Mouse (Mus musculus): ENCODE data around the gene Ttn. TPM values are rescaled to one million over a fixed set of nuclear protein-coding genes. Genes with fewer than 3 reads are reported as not detected.

Gene Ttn
- polyA plus RNA-seq, 1 experiment: 24.2 TPM

DNA sequence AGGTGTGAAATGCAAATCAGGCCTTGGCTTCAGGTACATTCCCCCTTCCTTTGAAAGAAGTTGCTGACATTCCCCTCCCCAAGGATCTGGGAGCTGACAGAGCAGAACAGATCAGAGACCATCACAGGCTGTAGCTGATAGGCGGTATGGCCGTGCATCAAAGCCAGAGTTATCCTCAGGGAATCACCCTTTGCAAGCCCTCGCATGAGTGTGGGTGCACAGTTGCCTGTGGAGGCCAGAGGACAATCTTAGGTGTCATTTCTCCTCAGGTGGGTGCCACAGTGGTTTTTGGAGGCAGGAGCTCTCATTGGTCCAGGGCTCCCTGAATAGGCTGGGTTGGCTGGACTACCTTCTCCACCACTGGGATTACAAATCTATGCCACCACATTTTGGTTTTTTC, 280.2 kb downstream of the Ttn start:
- Histone ChIP-seq H3K4me3 (no peak overlapping the region), H3K79me2 (ENCODE audit: control insufficient read depth, insufficient read depth) (no peaks in the 10 kb centered on the region), H3K36me3 (ENCODE audit: control insufficient read depth, insufficient read depth) (peaks cover 47% of the 10 kb centered on the region), H3K4me2 (ENCODE audit: low read depth) (no peak overlapping the region), H3ac (ENCODE audit: control insufficient read depth, insufficient read length) (no peak overlapping the region), H3K27me3 (ENCODE audit: control insufficient read depth, insufficient read depth, insufficient read length) (no peaks in the 10 kb centered on the region)
- peak; percentile 84 for TF ChIP-seq POLR2AphosphoS2 (IDR thresholded peaks at IDR 0.05; ENCODE audit: insufficient read length, low read depth)
- peak; percentile 7 for TF ChIP-seq POLR2A (IDR thresholded peaks at IDR 0.05; ENCODE audit: insufficient read length, low read depth)
- TF ChIP-seq CEBPB (IDR thresholded peaks at IDR 0.05; ENCODE audit: insufficient read depth, poor library complexity, severe bottlenecking): no peak

GRCm38 (mm10) chr2:76695290-76695689, 287.1 kb downstream of the Ttn start:
- TF ChIP-seq REST (IDR thresholded peaks at IDR 0.05; ENCODE audit: insufficient read depth, insufficient read length) (no peak), E2F4 (IDR thresholded peaks at IDR 0.05; ENCODE audit: insufficient read depth) (no peak), TCF12 (IDR thresholded peaks at IDR 0.05; ENCODE audit: insufficient read depth, poor library complexity, severe bottlenecking) (no peak)
- H3K79me2 ChIP-seq (ENCODE audit: control insufficient read depth, insufficient read depth): no peaks in the 10 kb centered on the region
- H3K4me2 ChIP-seq (ENCODE audit: low read depth): no peak overlapping the region
- no peaks in the 10 kb centered on the region for H3K27me3 ChIP-seq (ENCODE audit: control insufficient read depth, insufficient read depth, insufficient read length)
- no peak overlapping the region for H3ac ChIP-seq (ENCODE audit: control insufficient read depth, insufficient read length)
- H3K4me3 ChIP-seq: no peak overlapping the region
- peaks cover 35% of the 10 kb centered on the region for H3K36me3 ChIP-seq (ENCODE audit: control insufficient read depth, insufficient read depth)

DNA sequence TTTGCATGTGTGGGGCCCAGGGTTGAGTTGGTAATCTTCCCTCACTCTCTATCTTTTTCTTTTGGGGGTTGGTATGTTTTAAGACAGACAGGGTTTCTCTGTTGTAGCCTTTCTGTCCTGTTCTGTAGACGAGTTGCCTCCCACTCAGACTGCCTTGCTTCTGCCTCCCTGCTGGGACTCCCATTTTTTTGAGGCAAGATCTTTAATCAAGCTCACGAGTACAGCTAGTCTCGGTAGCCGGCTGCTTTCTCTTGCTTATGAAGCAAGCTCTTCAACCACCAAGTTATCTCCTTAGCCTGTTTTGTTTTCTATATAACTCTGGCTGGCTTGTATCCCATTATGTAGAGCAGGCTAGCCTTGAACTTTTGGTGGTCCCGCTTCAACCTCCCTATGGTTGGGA, 288.6 kb downstream of the Ttn start:
- Histone ChIP-seq H3K36me3 (ENCODE audit: control insufficient read depth, insufficient read depth) (peaks cover 36% of the 10 kb centered on the region), H3K4me2 (ENCODE audit: low read depth) (no peak overlapping the region), H3ac (ENCODE audit: control insufficient read depth, insufficient read length) (no peak overlapping the region), H3K4me3 (no peak overlapping the region), H3K79me2 (ENCODE audit: control insufficient read depth, insufficient read depth) (no peaks in the 10 kb centered on the region), H3K27me3 (ENCODE audit: control insufficient read depth, insufficient read depth, insufficient read length) (no peaks in the 10 kb centered on the region)
- TF ChIP-seq MAX (IDR thresholded peaks at IDR 0.05; ENCODE audit: low read depth) (no peak), MYOG (IDR thresholded peaks at IDR 0.05; ENCODE audit: control insufficient read depth in 1 of 3, insufficient read depth in 1 of 3, insufficient read length in 2 of 3, low read depth in 2 of 3) (no peak), USF1 (IDR thresholded peaks at IDR 0.05; ENCODE audit: low read depth) (no peak), CEBPB (IDR thresholded peaks at IDR 0.05; ENCODE audit: insufficient read depth, poor library complexity, severe bottlenecking) (no peak)

- H3ac ChIP-seq (ENCODE audit: control insufficient read depth, insufficient read length): no peak overlapping the region
- no peak overlapping the region for H3K4me3 ChIP-seq
- TF ChIP-seq MYOG (IDR thresholded peaks at IDR 0.05; ENCODE audit: control insufficient read depth in 1 of 3, insufficient read depth in 1 of 3, insufficient read length in 2 of 3, low read depth in 2 of 3) (no peak), POLR2AphosphoS2 (IDR thresholded peaks at IDR 0.05; ENCODE audit: insufficient read length, low read depth) (no peak), E2F4 (IDR thresholded peaks at IDR 0.05; ENCODE audit: insufficient read depth) (no peak), MYOD1 (IDR thresholded peaks at IDR 0.05; ENCODE audit: control insufficient read depth in 1 of 3, insufficient read length in 2 of 3, low read depth in 2 of 3) (no peak), SRF (IDR thresholded peaks at IDR 0.05; ENCODE audit: control insufficient read depth, insufficient read length, low read depth) (no peak), TCF12 (IDR thresholded peaks at IDR 0.05; ENCODE audit: insufficient read depth, poor library complexity, severe bottlenecking) (no peak), POLR2A (IDR thresholded peaks at IDR 0.05; ENCODE audit: insufficient read length, low read depth) (no peak), USF1 (IDR thresholded peaks at IDR 0.05; ENCODE audit: low read depth) (no peak), MAX (IDR thresholded peaks at IDR 0.05; ENCODE audit: low read depth) (no peak), REST (IDR thresholded peaks at IDR 0.05; ENCODE audit: insufficient read depth, insufficient read length) (no peak), CEBPB (IDR thresholded peaks at IDR 0.05; ENCODE audit: insufficient read depth, poor library complexity, severe bottlenecking) (no peak), TCF3 (IDR thresholded peaks at IDR 0.05; ENCODE audit: insufficient read length, low read depth) (no peak)
- no peaks in the 10 kb centered on the region for H3K27me3 ChIP-seq (ENCODE audit: control insufficient read depth, insufficient read depth, insufficient read length)
- no peaks in the 10 kb centered on the region for H3K79me2 ChIP-seq (ENCODE audit: control insufficient read depth, insufficient read depth)
- H3K4me2 ChIP-seq (ENCODE audit: low read depth): no peak overlapping the region
- H3K36me3 ChIP-seq (ENCODE audit: control insufficient read depth, insufficient read depth): peaks cover 28% of the 10 kb centered on the region
Observed at GRCm38 (mm10) chr2:76690436-76691204, 291.7 kb downstream of the Ttn start.

DNA sequence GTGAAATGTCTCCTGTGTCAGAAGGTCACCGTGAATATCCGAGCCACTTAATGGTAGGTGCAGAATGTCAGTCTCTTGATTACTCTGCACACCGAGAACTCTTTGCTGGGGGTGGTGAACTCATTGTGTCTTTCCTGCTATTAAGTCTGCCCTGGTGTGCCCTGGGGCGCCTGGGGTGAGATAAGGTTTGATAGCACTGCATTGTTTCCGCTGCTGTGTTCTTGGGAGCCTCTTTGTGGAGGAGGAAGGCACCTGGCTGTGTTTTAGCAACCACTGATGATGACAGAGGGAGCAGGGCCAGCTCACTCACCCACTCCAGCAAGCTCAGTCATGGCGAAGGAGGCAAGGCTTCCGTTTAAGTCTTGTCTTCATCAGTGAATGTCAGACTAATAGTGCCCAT, 294.2 kb downstream of the Ttn start:
- Histone ChIP-seq H3K4me3 (no peak overlapping the region), H3K4me2 (ENCODE audit: low read depth) (no peak overlapping the region), H3K79me2 (ENCODE audit: control insufficient read depth, insufficient read depth) (no peaks in the 10 kb centered on the region), H3K36me3 (ENCODE audit: control insufficient read depth, insufficient read depth) (peaks cover 16% of the 10 kb centered on the region), H3K27me3 (ENCODE audit: control insufficient read depth, insufficient read depth, insufficient read length) (no peaks in the 10 kb centered on the region), H3ac (ENCODE audit: control insufficient read depth, insufficient read length) (no peak overlapping the region)
- no peak for TF ChIP-seq USF1 (IDR thresholded peaks at IDR 0.05; ENCODE audit: low read depth)

DNA sequence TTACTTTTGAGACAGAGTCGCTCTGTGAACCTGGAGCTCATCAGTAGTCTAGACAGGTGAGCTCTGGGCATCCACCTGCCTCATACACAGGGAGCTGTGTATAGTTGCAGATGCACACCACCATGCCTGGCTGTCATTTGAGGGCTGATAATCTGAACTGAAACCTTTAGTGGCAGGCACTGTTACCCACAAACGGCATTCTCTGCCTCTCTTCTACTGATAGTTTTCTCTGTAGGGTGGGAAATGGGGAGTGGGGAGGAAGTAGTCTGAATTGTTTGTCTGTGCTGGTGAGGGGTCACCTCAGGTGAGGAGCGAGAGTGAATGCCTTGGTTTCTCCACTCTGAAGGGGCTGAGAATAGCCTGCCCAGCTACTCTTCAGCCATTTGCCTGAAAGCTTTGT, 294.7 kb downstream of the Ttn start:
- Histone ChIP-seq H3K27me3 (ENCODE audit: control insufficient read depth, insufficient read depth, insufficient read length) (no peaks in the 10 kb centered on the region), H3ac (ENCODE audit: control insufficient read depth, insufficient read length) (no peak overlapping the region), H3K79me2 (ENCODE audit: control insufficient read depth, insufficient read depth) (no peaks in the 10 kb centered on the region), H3K4me3 (no peak overlapping the region), H3K4me2 (ENCODE audit: low read depth) (no peak overlapping the region), H3K36me3 (ENCODE audit: control insufficient read depth, insufficient read depth) (peaks cover 19% of the 10 kb centered on the region)
- no peak for TF ChIP-seq E2F4 (IDR thresholded peaks at IDR 0.05; ENCODE audit: insufficient read depth)
- TF ChIP-seq POLR2A (IDR thresholded peaks at IDR 0.05; ENCODE audit: insufficient read length, low read depth): no peak
- no peak for TF ChIP-seq MYOD1 (IDR thresholded peaks at IDR 0.05; ENCODE audit: control insufficient read depth in 1 of 3, insufficient read length in 2 of 3, low read depth in 2 of 3)
- TF ChIP-seq CEBPB (IDR thresholded peaks at IDR 0.05; ENCODE audit: insufficient read depth, poor library complexity, severe bottlenecking): no peak
- TF ChIP-seq USF1 (IDR thresholded peaks at IDR 0.05; ENCODE audit: low read depth): no peak
- no peak for TF ChIP-seq SRF (IDR thresholded peaks at IDR 0.05; ENCODE audit: control insufficient read depth, insufficient read length, low read depth)
- no peak for TF ChIP-seq POLR2AphosphoS2 (IDR thresholded peaks at IDR 0.05; ENCODE audit: insufficient read length, low read depth)
- TF ChIP-seq TCF12 (IDR thresholded peaks at IDR 0.05; ENCODE audit: insufficient read depth, poor library complexity, severe bottlenecking): no peak
- no peak for TF ChIP-seq REST (IDR thresholded peaks at IDR 0.05; ENCODE audit: insufficient read depth, insufficient read length)
- no peak for TF ChIP-seq TCF3 (IDR thresholded peaks at IDR 0.05; ENCODE audit: insufficient read length, low read depth)
- no peak for TF ChIP-seq MAX (IDR thresholded peaks at IDR 0.05; ENCODE audit: low read depth)
- no peak for TF ChIP-seq MYOG (IDR thresholded peaks at IDR 0.05; ENCODE audit: control insufficient read depth in 1 of 3, insufficient read depth in 1 of 3, insufficient read length in 2 of 3, low read depth in 2 of 3)
